Mouse (Mus musculus) liver, embryonic 16.5 days (tissue): Measurements from ENCODE around the gene Nabp1. TPM values are rescaled to one million over a fixed set of nuclear protein-coding genes. Genes with fewer than 3 reads are reported as not detected.

ENCODE experiments used
- ATAC-seq: fragments of 200-750 bp; cut with Nextera tagmentation; 2 replicates; pipeline ENCODE4 v1.8.0; 2017; ENCODE audit warnings: low read depth, mild to moderate bottlenecking, moderate number of reproducible peaks, moderate library complexity
- H3K27ac ChIP-seq: fragments of 300-500 bp; sonication (generic); 2 replicates; pipeline ENCODE4 v1.5.1; 2014; ENCODE audit warnings: mild to moderate bottlenecking, low read length
- H3K27me3 ChIP-seq: fragments of 300-500 bp; sonication (generic); 2 replicates; pipeline ENCODE4 v1.6.1; 2014; ENCODE audit warnings: low read depth, low read length, mixed read lengths; ENCODE audit not compliant: control insufficient read depth, insufficient read depth
- H3K36me3 ChIP-seq: fragments of 300-500 bp; sonication (generic); 2 replicates; pipeline ENCODE4 v1.6.1; 2014; ENCODE audit warnings: mild to moderate bottlenecking; ENCODE audit not compliant: control insufficient read depth, insufficient read depth
- H3K4me1 ChIP-seq: fragments of 300-500 bp; sonication (generic); 2 replicates; pipeline ENCODE4 v1.6.1; 2014; ENCODE audit warnings: low read depth, low read length, mixed read lengths; ENCODE audit not compliant: control insufficient read depth
- H3K4me2 ChIP-seq: fragments of 300-500 bp; sonication (generic); 2 replicates; pipeline ENCODE4 v1.6.1; 2014; ENCODE audit warnings: low read depth, low read length, mixed read lengths
- H3K4me3 ChIP-seq: fragments of 300-500 bp; sonication (generic); 2 replicates; pipeline ENCODE4 v1.5.1; 2014; ENCODE audit warnings: low read depth, mild to moderate bottlenecking, low read length
- H3K9ac ChIP-seq: fragments of 300-500 bp; sonication (generic); 2 replicates; pipeline ENCODE4 v1.6.1; 2014; ENCODE audit warnings: low read depth, low read length
- H3K9me3 ChIP-seq: fragments of 300-500 bp; sonication (generic); replicated peaks from 2 replicates; pipeline ENCODE4 v1.6.1; 2016; ENCODE audit warnings: low read length; ENCODE audit not compliant: control insufficient read depth
- WGBS: fragments of 180-500 bp; shearing (Covaris S2); extraction: QIAGEN DNeasy Blood & Tissue Kit; methylation state at CpG from one replicate; pipeline ENCODE4 v1.1.7; 2014; ENCODE audit not compliant: insufficient replicate concordance; 5-methylcytosine and 5-hydroxymethylcytosine counted together
- polyA plus RNA-seq: library from polyadenylated mRNA; unstranded; fragments of >200 nt; fragmentation: Nextera tagmentation; extraction: Ambion mirVana; gene quantifications from 2 replicates; pipeline ENCODE4 v1.2.1, GENCODE M21; 2015

Nabp1 gene
- polyA plus RNA-seq, 1 experiment from 2014 or later, result 11.3 TPM

DNA sequence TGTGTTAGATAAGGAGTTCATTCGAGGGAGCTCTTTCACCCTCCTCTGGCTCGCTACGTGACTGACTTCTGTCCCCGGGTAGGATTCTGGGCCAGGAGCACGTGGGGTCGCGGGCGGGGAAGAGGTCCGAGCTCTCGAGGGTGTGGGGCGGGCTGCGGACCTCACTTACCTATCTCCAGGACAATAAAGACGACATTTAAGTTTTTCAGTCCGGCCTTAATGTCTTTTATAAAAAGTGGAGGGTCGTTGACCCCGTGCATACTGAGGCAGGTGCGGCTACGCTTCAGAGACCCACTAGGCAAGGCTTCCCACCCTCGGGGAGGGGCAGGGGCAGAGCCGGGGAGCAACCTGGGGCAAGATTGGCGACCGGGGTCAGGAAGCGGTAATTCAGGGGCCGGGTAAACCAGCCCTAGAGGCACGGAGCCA is 556 bp downstream of the Nabp1 start:
- WGBS, result under 1% methylated on average over 25 of the region's 25 CpGs
- Histone ChIP-seq H3K4me2 (peak overlapping the region; percentile 98), H3K9me3 (no peaks in the 10 kb centered on the region), H3K4me1 (peaks cover 12% of the 10 kb centered on the region), H3K9ac (peak overlapping the region; percentile 73), H3K4me3 (peak overlapping the region; percentile 81), H3K36me3 (no peaks in the 10 kb centered on the region), H3K27ac (peak overlapping the region; percentile 73), H3K27me3 (peaks cover 2% of the 10 kb centered on the region; the same call in 1 of the 2 replicates)
- ATAC-seq, result peak; percentile 12

DNA sequence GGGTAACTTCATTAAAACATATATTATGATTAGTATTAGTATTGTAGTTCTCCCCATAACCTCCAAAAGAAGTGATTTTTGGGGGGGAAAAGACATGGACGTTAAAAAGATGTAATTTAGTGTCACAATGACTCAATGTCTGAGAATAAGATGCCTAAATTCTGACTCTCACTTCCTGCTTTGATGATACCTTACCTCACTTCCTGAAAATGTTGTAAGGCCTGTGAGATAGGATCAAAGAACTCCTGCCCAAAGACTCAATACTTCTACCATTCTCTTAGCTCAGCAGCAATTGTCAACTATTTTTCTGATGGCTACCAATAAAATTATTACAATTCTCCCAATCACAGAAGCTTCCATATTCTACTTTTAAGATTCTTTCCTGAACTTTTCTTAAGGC is 1.8 kb downstream of the Nabp1 start:
- no peaks in the 10 kb centered on the region for H3K9me3 ChIP-seq
- H3K27ac ChIP-seq, result no peak overlapping the region
- WGBS, result 29% methylated on average over 1 of the region's 1 CpGs
- H3K4me3 ChIP-seq, result no peak overlapping the region
- ATAC-seq, result no peak
- peaks cover 2% of the 10 kb centered on the region; the same call in 1 of the 2 replicates for H3K27me3 ChIP-seq
- no peak overlapping the region for H3K4me2 ChIP-seq
- no peak overlapping the region for H3K9ac ChIP-seq
- peaks cover 12% of the 10 kb centered on the region for H3K4me1 ChIP-seq
- no peaks in the 10 kb centered on the region for H3K36me3 ChIP-seq

DNA sequence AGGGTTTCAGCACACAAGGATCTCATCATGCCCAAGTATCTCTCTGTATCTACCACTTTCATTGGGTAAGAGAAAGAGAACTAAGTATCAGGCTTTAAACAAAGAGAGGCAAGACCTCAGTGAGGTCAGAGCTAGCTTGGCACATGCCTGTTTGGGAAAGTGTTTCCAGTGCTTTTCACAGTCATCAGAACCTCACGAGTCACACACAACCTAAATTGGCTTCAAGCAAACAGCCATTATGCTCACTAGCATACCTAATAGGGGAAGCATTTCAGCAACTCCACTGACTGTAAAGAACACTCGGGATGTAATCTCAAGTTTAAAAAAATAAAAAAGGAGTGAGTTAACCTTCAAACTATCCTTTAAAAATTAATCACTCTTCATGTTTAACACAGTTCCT is 10.1 kb downstream of the Nabp1 start:
- no peak overlapping the region for H3K4me3 ChIP-seq
- H3K27me3 ChIP-seq, result no peaks in the 10 kb centered on the region
- no peak overlapping the region for H3K27ac ChIP-seq
- no peak for ATAC-seq
- H3K4me1 ChIP-seq, result no peaks in the 10 kb centered on the region
- H3K9ac ChIP-seq, result no peak overlapping the region
- no peaks in the 10 kb centered on the region for H3K9me3 ChIP-seq
- no peak overlapping the region for H3K4me2 ChIP-seq
- H3K36me3 ChIP-seq, result no peaks in the 10 kb centered on the region
- 37% methylated on average over 2 of the region's 2 CpGs for WGBS

DNA sequence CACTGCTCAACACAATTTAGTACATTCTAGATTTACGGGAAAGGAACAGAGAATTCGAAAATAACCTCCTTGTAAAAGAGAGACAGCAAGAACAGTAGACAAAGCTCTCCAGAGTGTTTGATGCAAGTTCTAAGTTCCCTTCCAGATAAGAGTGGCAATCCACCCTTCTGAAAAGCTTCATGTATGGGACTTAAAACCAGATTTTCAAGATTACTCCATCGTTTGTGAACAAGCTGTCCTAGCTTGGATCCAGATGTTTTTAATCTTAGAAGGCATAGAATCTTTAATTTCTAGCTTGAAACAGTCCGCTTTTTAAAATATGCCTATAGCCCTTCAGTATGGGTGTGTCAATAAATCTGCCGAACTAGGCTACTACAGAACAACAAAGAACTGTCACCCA is 11.0 kb downstream of the Nabp1 start:
- Histone ChIP-seq H3K9me3 (no peaks in the 10 kb centered on the region), H3K4me3 (no peak overlapping the region), H3K4me2 (no peak overlapping the region), H3K9ac (no peak overlapping the region), H3K36me3 (no peaks in the 10 kb centered on the region), H3K27ac (no peak overlapping the region), H3K27me3 (no peaks in the 10 kb centered on the region), H3K4me1 (no peaks in the 10 kb centered on the region)
- ATAC-seq, result no peak
- 68% methylated on average over 5 of the region's 5 CpGs for WGBS

DNA sequence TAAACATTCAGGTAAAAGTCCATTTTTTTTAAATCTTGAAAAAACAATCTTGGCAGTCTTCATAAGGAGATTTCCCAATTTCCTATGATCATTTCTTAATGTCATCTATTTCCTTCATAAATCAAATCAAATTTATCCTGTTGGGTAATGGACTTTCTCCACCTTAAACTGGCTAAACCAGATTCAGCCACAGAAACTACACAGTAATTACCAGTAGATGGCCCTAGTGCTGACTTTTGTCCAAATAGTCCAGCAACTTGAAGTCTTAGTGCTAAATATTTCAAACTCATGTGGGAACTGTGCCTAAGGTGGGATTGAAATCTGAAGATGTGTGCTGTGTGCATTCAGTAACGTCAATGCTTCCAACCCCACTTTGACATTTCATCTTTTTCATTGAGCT is 11.8 kb downstream of the Nabp1 start:
- 18% methylated on average over 1 of the region's 1 CpGs for WGBS
- Histone ChIP-seq H3K36me3 (no peaks in the 10 kb centered on the region), H3K27ac (no peak overlapping the region), H3K9me3 (no peaks in the 10 kb centered on the region), H3K27me3 (no peaks in the 10 kb centered on the region), H3K4me2 (no peak overlapping the region), H3K4me3 (no peak overlapping the region), H3K9ac (no peak overlapping the region), H3K4me1 (no peaks in the 10 kb centered on the region)
- ATAC-seq, result no peak

DNA sequence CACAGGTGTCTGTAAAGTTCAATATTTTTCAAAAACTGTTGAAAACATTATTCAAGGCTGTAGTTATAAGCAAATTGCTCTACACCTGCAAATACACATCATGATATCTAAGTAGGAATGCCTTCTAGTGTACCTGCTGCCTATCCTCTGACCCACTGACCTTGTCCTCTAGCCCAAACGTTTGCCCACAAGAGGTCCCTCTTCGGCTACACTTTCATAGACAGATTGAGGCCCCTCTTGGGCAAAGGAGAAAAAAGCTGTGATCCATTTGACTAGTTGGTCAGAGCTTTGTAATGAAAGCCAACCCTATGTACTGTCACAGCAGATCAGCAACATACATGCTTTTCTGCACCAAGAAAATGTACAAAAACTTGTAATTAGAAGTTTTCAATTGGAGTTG is 12.9 kb downstream of the Nabp1 start:
- ATAC-seq, result no peak
- no peaks in the 10 kb centered on the region for H3K27me3 ChIP-seq
- no peaks in the 10 kb centered on the region for H3K9me3 ChIP-seq
- H3K9ac ChIP-seq, result no peak overlapping the region
- no peaks in the 10 kb centered on the region for H3K36me3 ChIP-seq
- H3K4me1 ChIP-seq, result no peaks in the 10 kb centered on the region
- no peak overlapping the region for H3K27ac ChIP-seq
- no peak overlapping the region for H3K4me2 ChIP-seq
- 27% methylated on average over 2 of the region's 2 CpGs for WGBS
- H3K4me3 ChIP-seq, result no peak overlapping the region

DNA sequence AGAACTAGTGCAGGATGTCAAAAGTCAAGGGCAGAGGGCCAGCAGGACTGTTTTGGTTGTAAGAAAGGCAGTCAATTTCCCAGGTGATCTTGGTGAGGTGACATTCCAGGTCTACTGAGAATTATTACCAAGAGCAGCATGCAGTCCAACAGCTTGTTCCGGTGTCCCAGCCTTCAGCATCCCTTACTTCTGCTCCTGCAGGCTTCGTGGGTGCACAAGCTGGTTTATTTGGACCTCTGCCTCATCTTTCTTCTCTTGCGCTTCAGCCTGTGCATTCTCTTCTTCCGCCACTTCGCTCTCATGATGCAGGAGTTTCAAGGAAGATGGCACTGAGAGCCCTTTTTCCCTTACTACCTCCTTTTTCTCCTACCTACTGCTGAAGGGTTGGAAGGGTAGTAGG is 15.2 kb downstream of the Nabp1 start:
- 70% methylated on average over 5 of the region's 5 CpGs for WGBS
- Histone ChIP-seq H3K36me3 (no peaks in the 10 kb centered on the region), H3K9me3 (no peaks in the 10 kb centered on the region), H3K4me1 (no peaks in the 10 kb centered on the region), H3K4me3 (no peak overlapping the region), H3K27ac (no peak overlapping the region), H3K27me3 (no peaks in the 10 kb centered on the region), H3K4me2 (no peak overlapping the region), H3K9ac (no peak overlapping the region)
- no peak for ATAC-seq

DNA sequence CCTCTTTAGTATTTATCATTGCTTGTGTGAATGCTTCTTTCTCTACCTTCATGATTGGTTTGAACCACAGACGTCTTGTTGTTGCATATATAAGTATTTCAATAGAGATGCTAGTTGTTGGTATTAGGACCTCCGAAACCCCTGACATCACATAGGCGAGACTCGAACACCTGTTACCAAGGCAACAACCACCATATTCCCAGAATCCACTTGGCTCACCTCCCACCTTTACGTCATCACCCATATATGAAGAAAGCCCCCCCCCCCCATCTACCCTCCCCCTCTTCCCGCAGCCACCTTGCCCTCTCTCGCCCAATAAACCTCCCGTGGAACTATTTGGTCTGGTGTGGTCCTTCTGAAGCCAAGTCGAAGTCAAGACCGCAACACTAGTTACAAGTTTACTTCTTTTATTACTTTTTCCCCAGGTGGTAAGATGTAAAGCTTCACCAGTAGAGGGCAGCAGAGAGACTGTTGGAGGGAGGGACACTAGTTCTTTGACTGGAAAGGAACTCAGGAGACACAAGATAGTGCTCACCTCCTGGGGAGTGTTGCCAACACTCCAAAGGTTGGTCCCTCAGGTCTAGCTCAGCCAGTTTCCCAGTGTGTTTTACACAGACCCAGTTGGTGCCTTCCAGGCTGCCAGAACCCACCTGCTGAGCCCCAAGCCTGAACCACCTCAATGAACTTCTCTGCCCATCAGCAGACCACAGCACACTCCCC is 19.3 kb downstream of the Nabp1 start:
- Histone ChIP-seq H3K4me3 (no peak overlapping the region), H3K4me1 (no peaks in the 10 kb centered on the region), H3K9ac (no peak overlapping the region), H3K27ac (no peak overlapping the region), H3K36me3 (no peaks in the 10 kb centered on the region), H3K27me3 (no peaks in the 10 kb centered on the region), H3K9me3 (no peaks in the 10 kb centered on the region), H3K4me2 (no peak overlapping the region)
- WGBS, result 40% methylated on average over 10 of the region's 10 CpGs
- ATAC-seq, result no peak

DNA sequence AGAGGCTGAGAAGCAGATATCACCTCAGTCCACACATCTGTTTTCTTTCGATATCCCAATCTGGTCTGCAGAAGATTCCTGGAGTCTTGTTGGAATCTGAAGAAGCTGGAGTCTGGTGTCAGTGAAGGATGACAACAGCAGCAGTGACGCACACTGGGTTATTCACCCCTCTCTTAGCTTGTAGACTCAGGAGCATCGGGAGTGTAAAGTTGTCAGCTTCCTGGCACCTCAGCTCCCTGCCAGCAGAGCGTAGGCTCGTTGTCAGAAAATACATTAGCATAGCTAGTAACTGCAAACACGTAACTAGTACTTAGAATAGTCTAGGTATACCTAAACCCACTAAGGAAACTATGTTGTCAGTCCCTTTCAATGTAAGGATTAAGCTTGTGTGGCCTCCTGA is 20.1 kb downstream of the Nabp1 start:
- H3K27me3 ChIP-seq, result no peaks in the 10 kb centered on the region
- no peak overlapping the region for H3K4me3 ChIP-seq
- H3K36me3 ChIP-seq, result no peaks in the 10 kb centered on the region
- ATAC-seq, result no peak
- H3K4me1 ChIP-seq, result no peaks in the 10 kb centered on the region
- 59% methylated on average over 6 of the region's 6 CpGs for WGBS
- H3K9me3 ChIP-seq, result no peaks in the 10 kb centered on the region
- no peak overlapping the region for H3K27ac ChIP-seq
- no peak overlapping the region for H3K9ac ChIP-seq
- no peak overlapping the region for H3K4me2 ChIP-seq
